Mouse (Mus musculus) kidney, adult 2 months (tissue): Measurements from ENCODE around the gene Spcs3.

Experiments
- CTCF ChIP-seq: fragments of 200-500 bp; conservative IDR thresholded peaks from 2 replicates; pipeline ENCODE4 v1.5.1; 2011; ENCODE audit warnings: low read depth, mild to moderate bottlenecking, control low read depth, low read length, moderate library complexity, mixed read lengths; ENCODE audit not compliant: insufficient read depth, insufficient read length
- POLR2A ChIP-seq: fragments of 200-500 bp; IDR thresholded peaks from one replicate; pipeline ENCODE4 v1.6.1; 2011; ENCODE audit warnings: low read depth, low read length, control low read depth

DNA sequence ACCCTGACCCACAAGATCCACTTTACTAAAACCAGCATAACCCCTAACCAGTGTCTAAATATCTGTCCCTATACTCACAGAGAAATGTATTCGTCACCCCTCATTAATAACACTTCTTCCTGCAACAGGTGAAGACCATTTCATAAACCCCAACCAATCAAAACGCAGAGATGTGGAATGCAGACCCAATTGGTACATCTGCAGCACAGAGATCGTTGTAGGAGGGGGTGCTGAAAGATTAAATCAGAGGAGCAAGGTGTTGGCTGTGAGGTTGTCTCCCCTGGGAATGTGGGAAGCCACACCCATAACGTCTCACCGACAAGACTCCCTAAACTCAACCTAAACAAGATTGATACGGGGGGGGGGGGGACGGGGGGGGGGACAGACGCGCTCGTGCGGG lies 21.0 kb downstream of the Spcs3 start:
- no peak for TF ChIP-seq POLR2A
- TF ChIP-seq CTCF, result no peak
